In the genomic region with DNA sequence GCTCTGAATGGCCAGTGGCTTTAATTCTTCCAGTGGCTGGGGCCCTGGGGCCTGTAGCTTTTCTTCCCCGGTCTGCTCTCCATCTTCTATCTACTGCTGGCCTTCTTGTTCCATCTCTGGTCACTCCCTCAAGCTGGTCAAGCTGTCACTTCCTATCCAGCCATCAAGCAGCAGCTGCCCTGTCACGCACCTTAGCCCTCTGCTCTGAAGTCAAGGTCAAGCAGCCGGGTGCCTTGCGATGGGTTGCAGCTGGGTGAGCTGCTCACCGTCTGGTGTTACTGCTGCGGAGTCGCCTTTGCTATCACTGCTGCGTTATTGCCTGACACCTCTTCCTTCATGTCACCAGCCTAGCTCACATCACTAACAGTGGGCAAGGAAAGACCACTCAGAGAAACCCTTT, we compare ENCODE assay signal across 24 mouse cellular contexts.
DNase-seq lines count a peak whose midpoint lies in the region; ATAC-seq lines count a peak whose summit lies in the region.
"Had no signal": no experiment of that assay in that cellular context is flagged by ENCODE, and none has a peak within 500 bp of the region (broad histone marks: within the 10 kb centered on the region; RNA-seq: fewer than 3 reads in every experiment).

No protein-coding gene starts in this region.

- H3K9me3 ChIP-seq in lung, embryonic 15.5 days: no peaks in the 10 kb centered on the region
- H3K9me3 ChIP-seq: embryonic facial prominence, embryonic 10.5 days; embryonic facial prominence, embryonic 12.5 days; forebrain, embryonic 13.5 days; forebrain, embryonic 15.5 days had no signal

- H3K27ac ChIP-seq in lung, embryonic 15.5 days: no peak overlapping the region
- H3K27ac ChIP-seq: embryonic facial prominence, embryonic 10.5 days; embryonic facial prominence, embryonic 12.5 days; forebrain, embryonic 13.5 days; forebrain, embryonic 15.5 days had no signal

- intact Hi-C loops in heart, postnatal 36 days (cut with DNase I): no loop called here

- no peaks in the 10 kb centered on the region for H3K36me3 ChIP-seq in lung, embryonic 15.5 days
- H3K36me3 ChIP-seq: embryonic facial prominence, embryonic 10.5 days; embryonic facial prominence, embryonic 12.5 days; forebrain, embryonic 15.5 days; G1E had no signal

- H3K4me1 ChIP-seq in lung, embryonic 15.5 days: no peaks in the 10 kb centered on the region
- H3K4me1 ChIP-seq: embryonic facial prominence, embryonic 10.5 days; embryonic facial prominence, embryonic 12.5 days; forebrain, embryonic 13.5 days; forebrain, embryonic 15.5 days had no signal

- no peaks in the 10 kb centered on the region for H3K27me3 ChIP-seq in lung, embryonic 15.5 days
- H3K27me3 ChIP-seq: CH12.LX; embryonic facial prominence, embryonic 12.5 days; forebrain, embryonic 13.5 days; forebrain, embryonic 15.5 days; Patski had no signal

- ATAC-seq in lung, embryonic 15.5 days (ENCODE audit: borderline replicate concordance, extremely low read depth, low FRiP score, low TSS enrichment): peak; percentile 31; the same call in 1 of the 2 replicates
- ATAC-seq: activated CD4-positive, CD25-positive, alpha-beta regulatory T cell, adult 4 months; CD4-positive, CD25-positive, alpha-beta regulatory T cell, adult 4 months; forebrain, embryonic 13.5 days; forebrain, embryonic 15.5 days; Patski had no signal

- H3K4me3 ChIP-seq in lung, embryonic 15.5 days: no peak overlapping the region
- H3K4me3 ChIP-seq: embryonic facial prominence, embryonic 10.5 days; embryonic facial prominence, embryonic 12.5 days; forebrain, embryonic 13.5 days; forebrain, embryonic 15.5 days had no signal

- 29% methylated on average over 8 of the region's 8 CpGs for WGBS in lung, embryonic 15.5 days

- no peak overlapping the region for H3K9ac ChIP-seq in lung, embryonic 15.5 days
- H3K9ac ChIP-seq: embryonic facial prominence, embryonic 12.5 days; forebrain, embryonic 13.5 days; forebrain, embryonic 15.5 days had no signal

- H3K4me2 ChIP-seq in lung, embryonic 15.5 days: no peak overlapping the region
- H3K4me2 ChIP-seq: embryonic facial prominence, embryonic 12.5 days; forebrain, embryonic 13.5 days; forebrain, embryonic 15.5 days had no signal

- peak; percentile 63 for DNase-seq in heart, adult 11 months
- DNase-seq in heart, postnatal 36 days: no peak
- DNase-seq in lung, adult 18-20 months: no peak
- DNase-seq in lung, postnatal 14 days: peak; percentile 4
- no peak for DNase-seq in lung, postnatal 36 days
- DNase-seq: adrenal gland, adult 8-10 months; adrenal gland, postnatal 14 days; adrenal gland, postnatal 36 days; B cell, adult 2 months; cerebellum, adult 11-12 months; cerebellum, adult 2 months; cerebellum, adult 9-10 months; cerebellum, postnatal 10 days; cerebellum, postnatal 25 days had no signal

Comparison
In these comparisons a context has a peak if more than half of its experiments do, and no peak if none do; other contexts are left out.
1. DNase-seq: peak in heart, adult 11 months (single experiment) and lung, postnatal 14 days (single experiment); none in heart, postnatal 36 days (0 of 2), lung, adult 18-20 months (0 of 2) and lung, postnatal 36 days (single experiment).